Mouse (Mus musculus) layer of hippocampus, adult 2 months (tissue): ENCODE measurements at regions not wholly inside any gene's neighbourhood (a gene's known extent, or its start where the extent isn't known, plus 50 kb on each side); places are given as distances from the start of the nearest gene placed in this dataset.
"Not testable (repeated sequence)": the region's sequence is repeated elsewhere in the genome, so short reads cannot be mapped to it uniquely, and the experiment has no call there.

Experiments
- DNase-seq, 2 experiments: peaks; one replicate each; pipeline ENCODE4 v3.0.0; 2022; ENCODE audit warnings: low spot score in 2 of 2
- H3K27ac ChIP-seq: fragments of 200-600 bp; 2 replicates; pipeline ENCODE4 v1.8.1; 2022
- H3K4me3 ChIP-seq: fragments of 200-600 bp; 2 replicates; pipeline ENCODE4 v1.8.1; 2022; ENCODE audit warnings: mild to moderate bottlenecking
- CTCF ChIP-seq: fragments of 200-600 bp; conservative IDR thresholded peaks from 2 replicates; pipeline ENCODE4 v1.8.1; 2022; ENCODE audit warnings: antibody characterized with exemption, mild to moderate bottlenecking, moderate library complexity

- no peak for DNase-seq
- no peak overlapping the region for H3K27ac ChIP-seq
- H3K4me3 ChIP-seq: no peak overlapping the region
- no peak for TF ChIP-seq CTCF
Measured at GRCm38 (mm10) chr17:16516173-16516572, 547.7 kb upstream of the Zfp960 start.

DNA sequence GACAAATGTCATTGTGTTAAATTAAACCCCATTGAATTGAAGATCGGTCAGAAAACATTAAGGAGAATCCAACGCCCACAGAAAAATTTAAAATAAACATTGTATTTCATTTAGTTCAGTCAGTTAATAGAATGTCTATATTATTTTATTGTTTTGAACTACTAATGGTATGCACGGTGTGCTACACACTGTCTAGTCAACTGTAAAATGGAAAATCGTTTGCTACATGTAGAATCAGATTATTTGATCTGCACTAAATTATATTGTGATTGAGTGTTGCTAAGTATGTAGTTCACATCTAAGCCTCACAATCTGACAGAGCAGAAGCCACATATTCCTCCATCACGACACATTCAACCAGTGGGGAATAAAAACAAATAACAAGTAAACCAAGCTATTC lies 570.0 kb upstream of the Zfp960 start:
- Histone ChIP-seq H3K27ac (no peak overlapping the region), H3K4me3 (no peak overlapping the region)
- no peak for DNase-seq
- TF ChIP-seq CTCF: no peak

DNA sequence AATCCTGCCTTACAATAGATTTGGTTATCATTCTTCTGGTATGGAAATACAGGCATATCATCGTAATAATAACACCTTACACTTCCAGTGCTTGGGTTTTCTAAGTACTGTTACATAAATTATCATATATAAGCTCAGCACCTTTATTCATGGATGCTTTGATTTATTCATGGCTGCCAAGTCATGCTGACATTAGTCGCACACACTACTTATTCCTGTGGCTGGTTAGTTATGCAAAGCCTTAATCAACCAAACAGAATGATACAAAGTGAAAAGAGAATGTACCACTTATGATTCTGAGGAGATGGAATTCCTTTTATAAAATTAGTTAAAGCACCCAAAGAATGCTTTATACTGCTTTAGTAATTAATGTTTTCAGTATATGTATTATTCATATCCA lies 570.4 kb upstream of the Zfp960 start:
- Histone ChIP-seq H3K4me3 (no peak overlapping the region), H3K27ac (no peak overlapping the region)
- no peak for TF ChIP-seq CTCF
- no peak for DNase-seq

DNA sequence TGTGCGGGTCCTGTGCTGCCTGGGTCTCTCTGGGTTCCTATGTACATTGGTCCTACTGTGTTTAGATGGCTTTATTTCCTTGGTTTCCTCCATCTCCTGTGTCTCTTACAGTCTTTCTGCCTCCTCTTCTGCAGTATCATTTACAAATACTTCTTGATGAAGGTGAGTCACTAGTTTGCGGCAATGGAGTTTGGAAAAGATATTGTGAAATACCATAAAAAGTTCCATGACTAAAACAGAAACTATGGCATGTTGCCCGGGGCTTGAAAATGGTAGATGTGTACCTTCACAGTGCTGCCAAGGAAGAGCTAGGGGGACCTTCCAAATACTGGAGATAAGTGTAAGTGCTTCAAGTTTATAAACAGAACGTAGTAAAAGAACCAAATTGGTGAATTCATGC lies 571.4 kb upstream of the Zfp960 start:
- H3K27ac ChIP-seq: no peak overlapping the region
- H3K4me3 ChIP-seq: no peak overlapping the region
- TF ChIP-seq CTCF: no peak
- DNase-seq: no peak

GRCm38 (mm10) chr17:16486355-16486754 lies 577.6 kb upstream of the Zfp960 start:
- Histone ChIP-seq H3K4me3 (no peak overlapping the region), H3K27ac (no peak overlapping the region)
- TF ChIP-seq CTCF: no peak
- DNase-seq: no peak

GRCm38 (mm10) chr17:16483976-16484375 lies 579.9 kb upstream of the Zfp960 start:
- DNase-seq: no peak
- no peak for TF ChIP-seq CTCF
- H3K27ac ChIP-seq: no peak overlapping the region

DNA sequence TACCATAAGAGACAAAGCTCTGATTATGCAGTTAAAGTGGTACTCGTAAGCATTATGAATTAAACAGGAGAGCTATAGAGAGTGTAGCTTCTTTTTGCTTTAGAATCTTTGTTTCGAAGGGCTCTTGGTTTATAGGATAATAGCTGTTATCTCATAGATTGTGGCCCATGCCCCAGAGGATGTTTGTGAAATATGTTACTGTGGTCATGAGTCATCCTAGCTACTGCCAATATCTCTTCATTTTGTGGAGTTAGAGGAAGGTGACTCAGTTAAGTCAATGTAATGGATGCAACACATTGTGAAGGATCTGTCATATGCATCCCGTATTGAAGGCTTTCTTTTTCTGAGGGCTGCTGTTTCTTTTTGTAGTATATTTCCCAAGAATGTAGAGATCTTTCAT lies 582.2 kb upstream of the Zfp960 start:
- Histone ChIP-seq H3K4me3 (no peak overlapping the region), H3K27ac (no peak overlapping the region)
- no peak for DNase-seq
- TF ChIP-seq CTCF: no peak

More at GRCm38 (mm10) chr17:16483976-16484375, 579.9 kb upstream of the Zfp960 start:
- no peak overlapping the region for H3K4me3 ChIP-seq

DNA sequence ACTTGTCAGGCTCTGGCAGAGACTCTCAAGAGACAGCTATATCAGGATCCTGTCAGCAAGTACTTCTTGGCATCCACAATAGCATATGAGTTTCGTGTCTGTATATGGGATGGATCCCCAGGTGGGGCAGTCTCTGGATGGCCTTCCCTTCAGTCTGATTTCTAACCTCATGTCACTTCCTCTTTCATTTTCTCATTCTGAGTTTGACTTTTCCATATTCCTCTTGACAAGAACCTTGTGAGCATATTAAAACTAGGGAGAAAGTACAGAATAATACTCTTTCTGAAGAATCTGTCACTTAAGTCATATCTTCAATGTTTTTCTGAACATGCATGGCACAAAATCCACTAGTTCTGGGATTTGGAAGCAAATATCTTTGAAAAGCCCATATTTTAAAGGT lies 583.3 kb upstream of the Zfp960 start:
- H3K27ac ChIP-seq: no peak overlapping the region
- no peak for TF ChIP-seq CTCF
- H3K4me3 ChIP-seq: no peak overlapping the region
- no peak for DNase-seq

DNA sequence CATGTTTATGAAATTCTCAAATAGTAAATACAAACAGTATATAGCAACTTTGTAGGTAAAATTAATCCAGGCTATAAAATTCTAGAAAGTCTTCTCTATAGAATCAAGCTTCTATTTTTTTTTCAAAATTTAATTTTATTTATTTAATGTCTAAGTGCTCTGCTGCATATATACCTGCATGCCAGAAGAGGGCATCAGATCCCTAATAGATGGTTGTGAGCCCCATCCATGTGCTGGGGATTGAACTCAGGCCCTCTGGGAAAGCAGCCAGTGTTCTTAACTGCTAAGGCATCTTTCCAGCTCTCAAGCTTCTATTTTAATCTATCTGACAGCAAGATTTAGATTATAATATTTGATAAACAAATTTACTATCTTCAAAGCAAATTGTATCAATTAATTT lies 602.7 kb upstream of the Zfp960 start:
- H3K4me3 ChIP-seq: no peak overlapping the region
- DNase-seq: no peak
- peak; percentile 30 for TF ChIP-seq CTCF
- H3K27ac ChIP-seq: no peak overlapping the region

DNA sequence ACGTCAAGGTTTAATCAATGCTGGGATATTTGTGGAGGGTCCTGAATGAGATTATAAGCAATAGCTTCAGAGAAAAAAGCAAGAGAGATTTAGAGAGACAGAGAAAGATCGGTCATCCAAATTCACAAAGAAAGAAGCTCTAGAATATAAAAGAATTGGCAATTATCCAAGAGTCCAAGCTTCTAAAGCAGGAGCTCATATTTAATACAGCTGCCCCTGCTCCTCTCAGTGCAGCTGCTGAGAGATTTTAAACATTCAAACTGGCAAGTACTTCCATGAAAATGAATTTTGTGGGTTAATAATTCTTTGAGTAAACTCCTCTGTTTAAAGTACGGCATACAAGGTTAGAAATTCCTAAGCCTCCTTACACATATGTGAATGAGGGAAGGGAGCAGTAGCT lies 610.8 kb upstream of the Zfp960 start:
- TF ChIP-seq CTCF: no peak
- DNase-seq: no peak
- Histone ChIP-seq H3K27ac (no peak overlapping the region), H3K4me3 (no peak overlapping the region)

- no peak for DNase-seq
- H3K27ac ChIP-seq: no peak overlapping the region
- H3K4me3 ChIP-seq: no peak overlapping the region
- TF ChIP-seq CTCF: no peak
Measured at GRCm38 (mm10) chr17:16444562-16444961, 613.7 kb upstream of the Rgmb start.

DNA sequence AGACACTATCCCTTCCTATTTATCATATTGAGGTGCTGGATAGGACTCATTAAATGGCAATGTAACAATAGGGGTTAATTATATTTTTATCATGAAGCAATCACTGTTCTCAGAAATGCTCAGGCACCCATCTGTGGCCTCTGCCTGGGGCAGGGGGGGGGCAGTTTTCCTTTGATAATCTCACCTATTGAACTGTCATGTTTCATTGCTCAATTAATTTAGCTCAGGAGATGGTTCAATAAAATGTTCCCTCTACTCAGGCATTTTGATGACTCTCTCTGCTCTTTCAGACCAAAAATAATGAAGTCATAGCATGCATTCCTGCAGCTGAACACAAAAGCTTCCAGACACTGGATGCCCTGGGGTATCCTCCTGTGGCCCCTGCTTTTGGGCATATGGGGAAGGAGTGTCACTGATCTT lies 564.4 kb upstream of the Rgmb start:
- TF ChIP-seq CTCF: no peak
- no peak for DNase-seq
- Histone ChIP-seq H3K27ac (no peak overlapping the region), H3K4me3 (no peak overlapping the region)

DNA sequence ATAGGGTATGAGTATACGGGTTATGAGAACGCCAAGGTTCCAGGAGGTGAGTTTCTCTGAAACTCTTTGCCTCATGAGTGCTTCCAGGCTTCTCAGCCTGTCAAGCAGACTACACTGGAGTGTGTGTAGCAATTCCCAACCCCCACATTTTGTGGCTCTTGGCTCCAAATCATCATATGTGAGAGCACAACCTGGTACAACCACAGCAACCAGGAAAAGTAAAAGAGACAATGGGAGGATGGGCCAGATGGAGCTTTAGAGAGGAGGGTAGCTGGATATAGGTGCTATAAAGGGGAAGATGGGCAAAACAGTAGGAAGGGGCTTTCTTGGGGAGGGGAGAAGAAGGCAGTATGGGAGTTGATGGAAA lies 544.0 kb upstream of the Rgmb start:
- not testable (repeated sequence) for H3K27ac ChIP-seq, H3K4me3 ChIP-seq, DNase-seq

GRCm38 (mm10) chr17:16374119-16374854 lies 543.4 kb upstream of the Rgmb start:
- not testable (repeated sequence) for H3K4me3 ChIP-seq, H3K27ac ChIP-seq, DNase-seq

GRCm38 (mm10) chr17:16372976-16373375 lies 542.1 kb upstream of the Rgmb start:
- no peak overlapping the region for H3K27ac ChIP-seq
- no peak for DNase-seq
- no peak for TF ChIP-seq CTCF

More at GRCm38 (mm10) chr17:16372976-16373375, 542.1 kb upstream of the Rgmb start:
- H3K4me3 ChIP-seq: no peak overlapping the region
